Mouse (Mus musculus): ENCODE results near the gene Poc5. TPM values are rescaled to one million over a fixed set of nuclear protein-coding genes. Genes with fewer than 3 reads are reported as not detected.

Poc5 gene
- total RNA-seq (2023; ENCODE audit: inconsistent age), result 30.8 to 36.4 TPM (median 32.5 TPM) in 4 replicates

DNA sequence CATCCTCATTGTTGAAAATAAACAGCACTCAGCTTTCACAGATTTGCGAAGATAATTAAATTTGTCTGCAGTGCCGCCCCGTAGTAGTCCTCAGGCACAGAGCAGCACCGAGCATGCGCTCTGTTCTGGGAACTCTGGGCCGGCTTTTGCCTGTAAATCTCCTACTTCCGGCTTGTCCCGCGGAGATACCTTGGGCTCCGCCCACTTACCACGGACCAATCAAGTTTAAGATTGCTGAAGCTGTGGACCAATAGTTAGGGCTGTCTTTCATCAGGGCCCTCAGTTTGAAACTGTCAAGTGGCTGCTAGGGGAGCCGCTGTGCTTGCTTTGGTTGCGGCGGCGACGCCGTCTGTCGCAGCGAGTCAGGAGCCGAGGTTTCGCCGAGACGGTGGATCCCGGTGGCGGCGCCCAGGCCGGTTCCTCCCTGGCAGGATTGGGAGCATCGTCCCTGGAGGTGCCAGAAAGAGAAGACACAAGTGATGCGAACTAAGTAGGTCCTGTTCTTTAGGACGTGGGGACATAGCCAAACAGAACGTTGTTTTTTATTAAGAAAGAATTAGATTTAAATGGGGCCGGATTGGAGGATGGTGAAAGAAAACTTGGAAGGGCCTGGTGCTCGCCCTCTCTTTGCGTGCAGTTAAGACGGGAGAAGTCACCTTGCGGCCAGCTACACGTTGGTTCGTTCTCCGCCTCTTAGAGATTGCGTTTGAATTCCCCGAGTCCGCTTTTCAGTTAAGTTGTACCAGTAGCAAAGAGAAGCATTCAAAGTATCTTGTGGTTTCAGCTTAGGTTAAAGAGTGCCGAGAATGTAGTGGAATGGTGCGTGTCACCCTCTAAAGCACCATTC is at the start of gene Poc5:
Poc5 (plus strand) TSS at position 253 of the 847 bp plus-strand sequence.

Other genes starting within 250 kb of the Poc5 start
- gene Ankdd1b, start 82.9 kb downstream of the Poc5 start, total RNA-seq (2023; ENCODE audit: inconsistent age), result not detected in 4 replicates
- gene Gm17622, start 102.4 kb downstream of the Poc5 start, total RNA-seq (2023; ENCODE audit: inconsistent age), result not detected in 4 replicates
- 8.9 to 13.2 TPM (median 11.2 TPM) in 4 replicates for gene Polk, start 154.3 kb downstream of the Poc5 start, total RNA-seq (2023; ENCODE audit: inconsistent age)
- gene Col4a3bp, start 154.3 kb downstream of the Poc5 start, total RNA-seq (2023; ENCODE audit: inconsistent age), result 64.6 to 76.6 TPM (median 71.2 TPM) in 4 replicates